Mouse (Mus musculus) spleen, postnatal 0 days (tissue): Measurements from ENCODE around the gene Gm21905. TPM values are rescaled to one million over a fixed set of nuclear protein-coding genes. Genes with fewer than 3 reads are reported as not detected.

Experiments
- polyA plus RNA-seq: library from polyadenylated mRNA; unstranded; fragments of >200 nt; fragmentation: Nextera tagmentation; extraction: Ambion mirVana; gene quantifications from 2 replicates; pipeline ENCODE4 v1.2.1, GENCODE M21; 2015

Gm21905 gene
- not detected in 2 replicates for polyA plus RNA-seq

GRCm38 (mm10) chr5:67946321-67946720 is at the start of gene Gm21905:
Gene Gm21905, minus strand, starts transcription at chr5:67946421.

DNA sequence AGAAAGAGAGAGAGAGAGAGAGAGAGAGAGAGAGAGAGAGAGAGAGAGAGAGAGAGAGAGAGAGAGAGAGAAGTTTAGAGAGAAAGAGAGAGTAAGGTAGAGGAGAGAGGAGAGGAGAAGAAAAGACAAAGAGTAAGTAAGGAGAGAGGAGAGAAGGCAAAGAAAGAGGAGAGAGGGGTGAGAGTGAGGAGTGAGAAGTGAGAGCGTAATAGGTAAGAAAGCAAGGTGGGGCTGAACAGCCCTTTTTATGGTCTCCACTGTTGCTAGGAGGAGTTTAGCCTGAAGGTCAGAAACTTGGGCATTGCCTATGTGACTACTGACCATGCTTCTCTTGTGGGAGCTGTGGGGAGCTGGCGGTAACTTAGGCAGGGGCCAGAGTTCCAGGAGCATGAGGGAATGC is 4.9 kb downstream of the Gm21905 start, which contains the start of gene Gm5108:
Gm5108 (plus strand) TSS at position 301 of the 400 bp plus-strand sequence.

Other genes with a start within 250 kb of the Gm21905 start
- gene Atp8a1, start 99.0 kb downstream of the Gm21905 start, polyA plus RNA-seq: 52.3 and 58.0 TPM in 2 replicates
- not detected in 2 replicates for gene Gm5108, start 4.8 kb downstream of the Gm21905 start, polyA plus RNA-seq
- not detected in 2 replicates for gene Grxcr1, start 85.4 kb upstream of the Gm21905 start, polyA plus RNA-seq